Mouse (Mus musculus) embryonic facial prominence, embryonic 12.5 days (tissue): ENCODE data around the gene Nacc1. TPM values are rescaled to one million over a fixed set of nuclear protein-coding genes. Genes with fewer than 3 reads are reported as not detected.
"Not testable (repeated sequence)": the region's sequence is repeated elsewhere in the genome, so short reads cannot be mapped to it uniquely, and the experiment has no call there.

ENCODE experiments used
- ATAC-seq: fragments of 200-750 bp; cut with Nextera tagmentation; 2 replicates; pipeline ENCODE4 v1.8.0; 2017; ENCODE audit not compliant: insufficient number of reproducible peaks, insufficient read depth, low FRiP score, low TSS enrichment
- H3K27ac ChIP-seq: fragments of 300-500 bp; sonication (generic); 2 replicates; pipeline ENCODE4 v1.5.1; 2016; ENCODE audit warnings: mild to moderate bottlenecking
- H3K27me3 ChIP-seq: fragments of 300-500 bp; sonication (generic); 2 replicates; pipeline ENCODE4 v1.6.1; 2016; ENCODE audit warnings: mild to moderate bottlenecking, moderate library complexity
- H3K36me3 ChIP-seq: fragments of 300-500 bp; sonication (generic); 2 replicates; pipeline ENCODE4 v1.6.1; 2016; ENCODE audit warnings: mild to moderate bottlenecking
- H3K4me1 ChIP-seq: fragments of 300-500 bp; sonication (generic); 2 replicates; pipeline ENCODE4 v1.6.1; 2016
- H3K4me2 ChIP-seq: fragments of 300-500 bp; sonication (generic); replicated peaks from 2 replicates; pipeline ENCODE4 v1.6.1; 2016; ENCODE audit warnings: mild to moderate bottlenecking, moderate library complexity
- H3K4me3 ChIP-seq: fragments of 300-500 bp; sonication (generic); 2 replicates; pipeline ENCODE4 v1.5.1; 2016; ENCODE audit warnings: mild to moderate bottlenecking
- H3K9ac ChIP-seq: fragments of 300-500 bp; sonication (generic); 2 replicates; pipeline ENCODE4 v1.6.1; 2016; ENCODE audit warnings: mild to moderate bottlenecking, moderate library complexity
- H3K9me3 ChIP-seq: fragments of 300-500 bp; sonication (generic); 2 replicates; pipeline ENCODE4 v1.6.1; 2016; ENCODE audit warnings: mild to moderate bottlenecking, moderate library complexity
- WGBS: fragments of 180-500 bp; shearing (Covaris S2); methylation state at CpG from one replicate; pipeline ENCODE4 v1.1.7; 2016; 5-methylcytosine and 5-hydroxymethylcytosine counted together
- polyA plus RNA-seq: library from polyadenylated mRNA; unstranded; fragments of >200 nt; fragmentation: Nextera tagmentation; extraction: Ambion mirVana; gene quantifications from 2 replicates; pipeline ENCODE4 v1.2.1, GENCODE M21; 2016

Gene Nacc1
- polyA plus RNA-seq, 1 experiment from 2014 or later = 20.8 TPM

DNA sequence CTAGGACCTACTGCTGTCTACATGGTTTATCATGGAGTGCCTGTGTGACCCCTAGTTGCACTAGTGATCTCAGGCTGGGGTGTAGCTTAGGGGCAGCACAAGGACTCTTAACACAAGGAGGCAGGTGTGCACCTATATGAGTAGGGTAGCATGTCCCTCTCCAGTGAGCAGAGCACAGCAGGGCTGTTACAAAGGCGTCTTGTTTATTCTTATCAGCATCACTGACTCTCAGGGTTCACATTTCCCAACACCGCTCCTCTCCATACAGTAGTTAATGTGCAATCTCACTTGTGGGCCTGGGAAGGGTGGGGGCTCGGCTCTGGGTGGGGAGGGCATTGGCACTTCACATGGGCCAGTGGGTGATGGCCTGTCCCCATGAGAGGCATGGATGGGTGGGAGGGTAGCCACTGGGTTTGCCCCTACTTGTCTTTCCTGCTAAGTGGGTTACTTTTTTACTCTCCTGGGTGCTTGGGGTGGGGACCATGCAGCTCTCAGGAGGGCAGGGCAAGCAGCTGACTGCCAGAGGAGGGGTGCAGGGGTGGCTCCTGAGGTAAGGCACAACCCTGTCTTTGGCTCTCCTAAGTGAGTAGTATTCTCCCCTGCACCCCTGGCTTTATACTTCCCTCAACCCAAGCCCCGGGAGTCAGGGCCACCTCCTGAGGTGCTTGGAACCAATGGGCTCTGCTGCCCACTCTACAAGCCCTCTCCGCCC is 17.2 kb downstream of the Nacc1 start:
- H3K4me2 ChIP-seq, H3K9ac ChIP-seq, H3K4me1 ChIP-seq, ATAC-seq, H3K27ac ChIP-seq, H3K27me3 ChIP-seq, H3K4me3 ChIP-seq, H3K9me3 ChIP-seq: not testable (repeated sequence)
- peaks cover 57% of the 10 kb centered on the region for H3K36me3 ChIP-seq
- 86% methylated on average over 5 of the region's 5 CpGs for WGBS

GRCm38 (mm10) chr8:84668731-84669485 is 18.8 kb downstream of the Nacc1 start:
- WGBS = 87% methylated on average over 6 of the region's 6 CpGs
- no peak for ATAC-seq
- H3K27me3 ChIP-seq = no peaks in the 10 kb centered on the region

GRCm38 (mm10) chr8:84668081-84668480 is 19.6 kb downstream of the Nacc1 start:
- H3K27ac ChIP-seq = no peak overlapping the region
- H3K9ac ChIP-seq = no peak overlapping the region
- H3K9me3 ChIP-seq = no peaks in the 10 kb centered on the region
- H3K36me3 ChIP-seq = peaks cover 34% of the 10 kb centered on the region
- no peak overlapping the region for H3K4me2 ChIP-seq
- no peak for ATAC-seq
- H3K4me1 ChIP-seq = peaks cover 6% of the 10 kb centered on the region; the same call in 1 of the 2 replicates
- H3K4me3 ChIP-seq = no peak overlapping the region
- 80% methylated on average over 1 of the region's 1 CpGs for WGBS
- H3K27me3 ChIP-seq = no peaks in the 10 kb centered on the region

More at GRCm38 (mm10) chr8:84668731-84669485, 18.8 kb downstream of the Nacc1 start:
- Histone ChIP-seq H3K4me2 (no peak overlapping the region), H3K9ac (no peak overlapping the region), H3K4me3 (no peak overlapping the region), H3K4me1 (peaks cover 6% of the 10 kb centered on the region; the same call in 1 of the 2 replicates), H3K27ac (no peak overlapping the region), H3K9me3 (no peaks in the 10 kb centered on the region), H3K36me3 (peaks cover 41% of the 10 kb centered on the region)

GRCm38 (mm10) chr8:84665385-84665893 is 22.2 kb downstream of the Nacc1 start:
- ATAC-seq = no peak
- Histone ChIP-seq H3K9ac (peak overlapping the region; percentile 71), H3K9me3 (no peaks in the 10 kb centered on the region), H3K36me3 (peaks cover 10% of the 10 kb centered on the region; the same call in 1 of the 2 replicates), H3K4me1 (peaks cover 13% of the 10 kb centered on the region), H3K4me3 (peak overlapping the region; percentile 94), H3K27me3 (no peaks in the 10 kb centered on the region), H3K27ac (peak overlapping the region; percentile 95), H3K4me2 (peak overlapping the region; percentile 81)
- WGBS = 3% methylated on average over 14 of the region's 14 CpGs

DNA sequence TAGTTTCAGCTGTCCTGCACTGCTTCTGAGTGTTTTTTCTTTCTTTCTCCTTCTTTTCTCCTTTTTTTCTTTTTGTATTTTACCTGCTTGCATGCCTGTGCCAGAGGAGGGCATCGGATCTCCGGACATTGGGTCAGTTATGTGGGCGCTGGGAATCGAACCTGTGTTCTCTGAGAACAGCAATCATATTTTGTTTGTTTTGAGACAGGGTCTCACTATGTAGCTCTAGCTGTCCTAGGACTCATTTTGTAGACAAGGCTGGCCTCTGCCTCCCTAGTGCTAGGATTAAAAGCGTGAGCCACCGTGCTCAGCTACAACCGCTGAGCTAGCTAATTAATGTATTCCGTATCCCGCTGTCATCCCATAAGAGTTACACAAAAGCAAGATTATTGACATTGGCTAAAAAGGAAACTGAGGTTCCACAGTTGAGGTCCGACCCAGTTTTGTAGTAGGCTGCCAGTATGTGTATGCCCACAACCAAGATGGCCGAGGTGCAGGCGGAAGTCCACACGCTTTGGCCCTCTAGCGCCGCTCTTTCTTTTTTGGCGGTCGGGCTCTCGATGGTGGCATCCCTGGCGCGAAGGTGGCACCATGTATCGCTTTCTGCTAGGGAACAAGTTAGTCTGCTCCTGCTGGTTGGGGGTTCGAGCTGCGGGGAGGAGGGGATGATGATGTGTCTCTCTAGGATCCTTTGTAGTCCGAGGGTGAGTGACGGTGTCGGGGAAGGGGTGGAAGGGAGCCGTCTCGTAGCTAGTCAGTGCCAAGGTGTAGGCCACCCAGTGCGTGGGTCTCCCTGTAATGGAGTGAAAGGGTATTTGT is 22.9 kb downstream of the Nacc1 start:
- H3K36me3 ChIP-seq = peaks cover 7% of the 10 kb centered on the region; the same call in 1 of the 2 replicates
- peaks cover 19% of the 10 kb centered on the region for H3K4me1 ChIP-seq
- no peaks in the 10 kb centered on the region for H3K27me3 ChIP-seq
- peak overlapping the region; percentile 81 for H3K4me2 ChIP-seq
- ATAC-seq = no peak
- peak overlapping the region; percentile 71 for H3K9ac ChIP-seq
- H3K27ac ChIP-seq = peak overlapping the region; percentile 95
- H3K4me3 ChIP-seq = peak overlapping the region; percentile 94
- whole genome bisulfite sequencing = under 1% methylated on average over 29 of the region's 29 CpGs
- H3K9me3 ChIP-seq = no peaks in the 10 kb centered on the region

DNA sequence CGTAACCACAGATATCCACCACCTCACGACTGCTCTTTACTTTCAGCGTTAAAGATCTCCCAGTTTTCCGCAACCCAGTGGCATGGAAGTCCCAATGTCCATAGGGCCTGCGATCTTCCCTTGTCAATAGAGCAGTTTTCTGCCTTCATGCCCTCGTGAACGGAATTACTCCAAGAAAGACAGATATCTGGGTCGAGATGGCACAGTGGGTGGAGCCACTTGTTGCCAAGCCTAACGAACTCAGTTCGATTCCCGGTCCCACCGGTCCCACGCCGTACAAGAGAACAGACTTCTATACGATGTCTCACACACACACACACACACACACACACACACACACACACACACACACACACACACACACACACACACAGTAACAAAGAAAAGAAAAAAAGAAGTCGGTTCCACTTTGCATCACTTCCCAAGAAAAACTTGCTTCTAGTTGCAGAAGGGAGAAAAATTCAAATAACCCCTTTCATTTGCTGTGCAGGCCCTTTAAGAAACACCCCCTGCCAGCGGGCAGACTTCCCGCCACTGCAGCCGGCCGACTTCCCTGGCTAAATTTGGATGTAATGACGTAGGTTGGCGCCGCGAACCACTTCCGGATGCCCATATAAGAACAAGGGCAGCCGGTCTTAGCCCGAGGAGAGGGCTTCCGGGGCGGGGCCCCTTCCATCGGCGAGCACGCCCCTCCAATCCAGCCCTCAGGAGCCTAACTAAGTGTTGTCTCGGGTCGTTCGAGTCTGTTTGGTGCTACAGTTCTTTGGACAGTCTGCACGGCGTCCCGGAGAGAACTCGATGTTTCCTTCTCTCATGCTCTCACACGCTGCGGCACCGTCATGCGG is 24.0 kb downstream of the Nacc1 start:
- H3K4me3 ChIP-seq = peak overlapping the region; percentile 94
- no peaks in the 10 kb centered on the region for H3K27me3 ChIP-seq
- H3K4me1 ChIP-seq = peaks cover 26% of the 10 kb centered on the region
- H3K4me2 ChIP-seq = peak overlapping the region; percentile 81
- peak overlapping the region; percentile 71 for H3K9ac ChIP-seq
- peak overlapping the region; percentile 95 for H3K27ac ChIP-seq
- H3K36me3 ChIP-seq = peaks cover 7% of the 10 kb centered on the region; the same call in 1 of the 2 replicates
- H3K9me3 ChIP-seq = no peaks in the 10 kb centered on the region
- 3% methylated on average over 43 of the region's 43 CpGs for WGBS
- peak; percentile 75 for ATAC-seq

DNA sequence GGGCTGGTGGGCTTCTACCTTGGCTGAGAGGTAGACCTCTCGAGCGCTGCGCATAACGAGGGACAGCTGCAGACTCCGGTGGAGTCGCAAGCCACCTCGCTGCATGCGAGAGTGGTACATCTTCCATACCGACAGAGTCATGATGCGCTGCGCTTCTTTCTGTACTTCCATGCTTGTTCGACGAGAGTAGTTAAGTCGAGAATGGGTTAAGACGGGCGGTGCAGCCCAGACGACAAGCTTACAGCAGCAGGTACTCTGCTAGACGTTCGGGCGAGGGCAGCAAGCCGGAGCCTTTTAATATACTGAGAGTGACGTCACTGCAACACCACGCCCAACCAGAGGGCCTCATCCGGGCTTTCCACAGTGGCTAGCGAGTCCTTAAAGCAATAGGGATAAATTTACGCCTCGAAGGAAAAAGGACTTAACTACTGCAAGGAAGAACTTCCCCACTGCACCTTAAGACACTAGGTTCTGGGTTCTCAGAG is 25.0 kb downstream of the Nacc1 start, which contains the start of gene Ier2:
Gene Ier2, minus strand, starts transcription at position 272 of the 485 bp plus-strand sequence.
- H3K36me3 ChIP-seq = no peaks in the 10 kb centered on the region
- peaks cover 31% of the 10 kb centered on the region for H3K4me1 ChIP-seq
- peak within 1 kb of the TSS; percentile 95 for H3K27ac ChIP-seq
- H3K9ac ChIP-seq = peak within 1 kb of the TSS; percentile 97
- ATAC-seq = peak; percentile 66
- no peaks in the 10 kb centered on the region for H3K9me3 ChIP-seq
- under 1% methylated on average over 27 of the region's 27 CpGs for WGBS
- no peaks in the 10 kb centered on the region for H3K27me3 ChIP-seq
- H3K4me3 ChIP-seq = peak within 1 kb of the TSS; percentile 94
- peak within 1 kb of the TSS; percentile 81 for H3K4me2 ChIP-seq

DNA sequence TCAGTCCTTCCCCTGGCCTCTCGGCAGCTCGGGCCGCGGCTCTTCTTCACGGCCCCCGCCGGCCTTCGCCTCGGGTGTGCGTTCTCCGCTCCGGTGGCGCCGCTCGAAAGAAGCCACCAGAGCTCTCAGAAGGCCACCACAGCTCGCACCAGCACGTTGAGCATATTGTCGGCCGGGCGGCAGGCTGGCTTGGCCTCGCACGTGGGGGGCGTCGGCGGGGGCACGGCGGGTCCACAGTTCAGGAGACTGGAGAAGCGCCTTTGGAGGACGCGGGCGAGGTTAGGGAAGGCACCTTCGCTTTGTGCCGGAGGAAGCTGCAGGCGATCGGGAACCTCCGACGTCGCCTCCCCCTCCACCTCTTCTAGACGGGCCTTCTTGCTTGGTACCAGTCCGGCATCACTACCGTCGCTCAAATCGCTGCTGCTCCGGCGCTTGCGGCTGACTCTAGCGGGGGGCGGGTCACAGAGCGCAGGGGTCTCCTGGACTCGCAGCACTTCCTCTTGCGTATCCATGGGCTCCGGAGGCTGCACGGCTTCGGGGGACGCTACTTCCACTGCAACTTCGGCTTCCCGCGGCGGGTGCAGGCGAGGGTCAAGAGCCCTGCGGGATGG is 25.6 kb downstream of the Nacc1 start:
- no peaks in the 10 kb centered on the region for H3K36me3 ChIP-seq
- WGBS = under 1% methylated on average over 61 of the region's 61 CpGs
- peaks cover 36% of the 10 kb centered on the region for H3K4me1 ChIP-seq
- ATAC-seq = no peak; the same call in 1 of the 2 replicates
- no peaks in the 10 kb centered on the region for H3K9me3 ChIP-seq
- peak overlapping the region; percentile 95 for H3K27ac ChIP-seq
- H3K4me3 ChIP-seq = peak overlapping the region; percentile 94
- H3K4me2 ChIP-seq = peak overlapping the region; percentile 81
- H3K9ac ChIP-seq = peak overlapping the region; percentile 97
- H3K27me3 ChIP-seq = no peaks in the 10 kb centered on the region

DNA sequence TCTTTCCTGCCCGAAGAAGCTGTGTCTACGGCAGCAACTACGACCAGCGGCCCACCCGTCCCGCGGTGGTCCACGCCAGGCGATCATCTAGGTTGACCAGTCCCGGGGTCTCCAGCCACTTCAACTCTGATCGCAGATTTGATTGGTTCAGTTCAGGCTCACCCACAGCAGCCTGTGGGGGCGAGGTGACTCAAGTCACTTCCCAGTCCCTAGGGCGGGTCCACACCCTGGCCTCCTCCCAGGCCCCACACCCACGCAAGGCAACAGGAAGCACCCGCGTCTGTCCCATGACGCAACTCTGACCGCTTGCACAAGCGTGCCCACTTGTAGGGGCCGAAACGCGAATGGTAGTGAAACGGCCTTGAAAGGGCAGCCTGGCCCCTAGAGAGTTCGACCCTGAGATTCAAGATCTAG is 26.2 kb downstream of the Nacc1 start:
- H3K9me3 ChIP-seq = no peaks in the 10 kb centered on the region
- H3K9ac ChIP-seq = peak overlapping the region; percentile 97
- no peaks in the 10 kb centered on the region for H3K36me3 ChIP-seq
- WGBS = under 1% methylated on average over 24 of the region's 24 CpGs
- H3K27ac ChIP-seq = peak overlapping the region; percentile 95
- no peak for ATAC-seq
- peak overlapping the region; percentile 94 for H3K4me3 ChIP-seq
- H3K4me2 ChIP-seq = peak overlapping the region; percentile 81
- H3K27me3 ChIP-seq = no peaks in the 10 kb centered on the region
- peaks cover 42% of the 10 kb centered on the region for H3K4me1 ChIP-seq

DNA sequence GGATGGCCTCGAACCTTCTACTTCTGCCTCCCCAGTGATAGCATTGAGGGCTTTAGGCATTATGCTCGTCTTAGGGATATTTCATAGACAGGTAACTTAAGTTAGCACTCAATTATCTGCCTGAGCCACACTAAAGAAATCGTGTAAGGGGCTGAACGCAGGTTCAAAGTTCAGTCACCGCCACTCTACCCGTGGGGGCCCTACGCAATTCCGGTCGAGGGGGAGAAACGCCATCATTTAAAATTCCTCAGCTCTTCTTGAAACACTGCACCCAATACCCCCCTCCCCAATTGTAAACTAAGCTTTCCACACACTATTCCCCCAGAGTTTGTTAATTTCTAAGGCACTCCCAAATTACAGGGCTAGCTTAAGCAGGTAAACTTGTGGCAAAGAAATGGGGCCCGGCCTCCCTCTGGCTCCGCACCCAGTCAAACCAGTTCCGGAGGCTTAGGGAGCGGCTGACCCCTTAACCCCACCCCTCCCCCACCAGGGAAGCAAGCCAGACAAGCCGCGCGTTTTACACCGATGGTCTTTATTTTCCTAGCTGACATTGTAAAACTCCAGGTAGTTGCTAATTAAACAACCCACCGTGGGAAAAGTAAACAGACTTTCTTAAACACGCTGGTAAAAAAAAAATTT is 26.7 kb downstream of the Nacc1 start:
- H3K27ac ChIP-seq = peak overlapping the region; percentile 95
- H3K9me3 ChIP-seq = no peaks in the 10 kb centered on the region
- H3K27me3 ChIP-seq = no peaks in the 10 kb centered on the region
- H3K36me3 ChIP-seq = no peaks in the 10 kb centered on the region
- ATAC-seq = no peak
- under 1% methylated on average over 20 of the region's 20 CpGs for WGBS
- peak overlapping the region; percentile 97 for H3K9ac ChIP-seq
- H3K4me2 ChIP-seq = peak overlapping the region; percentile 81
- H3K4me3 ChIP-seq = peak overlapping the region; percentile 94
- peaks cover 42% of the 10 kb centered on the region for H3K4me1 ChIP-seq
